Mouse (Mus musculus) brain, embryonic 18.5 days (tissue): ENCODE results near the gene Fkbpl.

Source experiments
- DNase-seq: peaks from one replicate; pipeline ENCODE4 v3.0.0-alpha.2; 2012; ENCODE audit warnings: low read depth, low spot score

Gene Fkbpl

GRCm38 (mm10) chr17:34648141-34648890 is 3.8 kb downstream of the Fkbpl start:
- no peak for DNase-seq

GRCm38 (mm10) chr17:34649106-34649864 is 4.7 kb downstream of the Fkbpl start:
- DNase-seq = no peak

- no peak for DNase-seq
Measured at GRCm38 (mm10) chr17:34650781-34651180, 6.2 kb downstream of the Fkbpl start.

- no peak for DNase-seq
Measured at GRCm38 (mm10) chr17:34651507-34652221, 7.1 kb downstream of the Fkbpl start.

- no peak for DNase-seq
Measured at GRCm38 (mm10) chr17:34652546-34652945, 8.0 kb downstream of the Fkbpl start.

GRCm38 (mm10) chr17:34652985-34653384 is 8.4 kb downstream of the Fkbpl start:
- no peak for DNase-seq

GRCm38 (mm10) chr17:34653746-34654285 is 9.3 kb downstream of the Fkbpl start:
- DNase-seq = no peak

- no peak for DNase-seq
Measured at GRCm38 (mm10) chr17:34654392-34654791, 9.8 kb downstream of the Fkbpl start.

- no peak for DNase-seq
Measured at GRCm38 (mm10) chr17:34655160-34655559, 10.6 kb downstream of the Fkbpl start.

GRCm38 (mm10) chr17:34655581-34655991 is 11.0 kb downstream of the Fkbpl start:
- DNase-seq = no peak

- no peak for DNase-seq
Measured at GRCm38 (mm10) chr17:34656666-34657065, 12.1 kb downstream of the Fkbpl start.

GRCm38 (mm10) chr17:34657271-34657670 is 12.7 kb downstream of the Fkbpl start:
- DNase-seq = no peak

- DNase-seq = no peak
Measured at GRCm38 (mm10) chr17:34658145-34658544, 13.6 kb downstream of the Fkbpl start.

- no peak for DNase-seq
Measured at GRCm38 (mm10) chr17:34658591-34658990, 14.0 kb downstream of the Fkbpl start.

GRCm38 (mm10) chr17:34659181-34659896 is 14.8 kb downstream of the Fkbpl start:
- no peak for DNase-seq

GRCm38 (mm10) chr17:34659897-34660214 is 15.3 kb downstream of the Fkbpl start:
- DNase-seq = no peak

GRCm38 (mm10) chr17:34660259-34660820 is 15.8 kb downstream of the Fkbpl start:
- no peak for DNase-seq

GRCm38 (mm10) chr17:34661121-34661591 is 16.6 kb downstream of the Fkbpl start:
- no peak for DNase-seq

- no peak for DNase-seq
Measured at GRCm38 (mm10) chr17:34662468-34662867, 17.9 kb downstream of the Fkbpl start.

- DNase-seq = no peak
Measured at GRCm38 (mm10) chr17:34662978-34663377, 18.4 kb downstream of the Fkbpl start.

GRCm38 (mm10) chr17:34663558-34663957 is 19.0 kb downstream of the Fkbpl start:
- no peak for DNase-seq
